Mouse (Mus musculus): ENCODE results near the gene Zcchc2. TPM values are rescaled to one million over a fixed set of nuclear protein-coding genes. Genes with fewer than 3 reads are reported as not detected.
A peak's percentile ranks its signal among the peaks of the same experiment; 100 is the strongest.

The Zcchc2 gene
- polyA plus RNA-seq, 1 experiment from 2014 or later, result 1.7 TPM

- ATAC-seq (peak; percentile 84), DNase-seq (ENCODE audit: low spot score) (peak; percentile 74)
- 57% methylated on average over 3 of the region's 3 CpGs for WGBS
- Histone ChIP-seq H3K36me3 (ENCODE audit: insufficient read depth, low read length) (no peaks in the 10 kb centered on the region), H3K27me3 (replicated peaks; ENCODE audit: insufficient read depth, low read length) (no peaks in the 10 kb centered on the region), H3K9ac (replicated peaks; ENCODE audit: low read depth) (no peak overlapping the region), H3K9me3 (ENCODE audit: low read length) (no peaks in the 10 kb centered on the region), H3K4me2 (replicated peaks; ENCODE audit: low read depth, low read length) (no peak overlapping the region), H3K4me1 (ENCODE audit: insufficient read depth, low read depth, low read length) (no peaks in the 10 kb centered on the region; the same call in 1 of the 2 replicates), H3K27ac (ENCODE audit: low read length) (peak overlapping the region; percentile 66), H3K4me3 (ENCODE audit: low read depth, low read length) (no peak overlapping the region)
- TF ChIP-seq CTCF (IDR thresholded peaks at IDR 0.05) (no peak), EP300 (IDR thresholded peaks at IDR 0.05) (peak; percentile 93)
Measured at GRCm38 (mm10) chr1:106077166-106077565, 87.0 kb downstream of the Zcchc2 start.

Other genes starting within 250 kb of the Zcchc2 start
- gene Tnfrsf11a, start 209.7 kb upstream of the Zcchc2 start, polyA plus RNA-seq (2015; fragmentation: Nextera tagmentation; extraction: Ambion mirVana), result 1.9 and 2.2 TPM in 2 replicates
- 4.3 and 5.0 TPM in 2 replicates for gene Phlpp1, start 181.3 kb downstream of the Zcchc2 start, polyA plus RNA-seq (2015; fragmentation: Nextera tagmentation; extraction: Ambion mirVana)

All from lung, postnatal 0 days (tissue).